Mouse (Mus musculus) layer of hippocampus, postnatal 10 days (tissue): Measurements from ENCODE around the gene Pcbp4. TPM values are rescaled to one million over a fixed set of nuclear protein-coding genes. Genes with fewer than 3 reads are reported as not detected.

ENCODE experiments used
- DNase-seq, 2 experiments: peaks; one replicate each; pipeline ENCODE4 v3.0.0; 2021; ENCODE audit warnings: low spot score in 2 of 2
- long read RNA-seq: library from polyadenylated mRNA; stranded (forward); transcript quantifications from one replicate; pipeline ENCODE4 v2.0.0, GENCODE M21; 2023
- total RNA-seq, 2 experiments: library from RNA; stranded (reverse); gene quantifications; 2 replicates each; pipeline ENCODE4 v1.2.3; 2021

Pcbp4 gene
- total RNA-seq = 100 to 1,000 TPM; 226 to 234 TPM
- long read RNA-seq, transcript Pcbp4-201 (13 exons, 2,035 nt) = major isoform, 125 of 194 reads
- long read RNA-seq, partial matches to known transcripts = 43 of 194 reads
- long read RNA-seq, other reads (novel, unspliced or antisense) = 26 of 194 reads

DNA sequence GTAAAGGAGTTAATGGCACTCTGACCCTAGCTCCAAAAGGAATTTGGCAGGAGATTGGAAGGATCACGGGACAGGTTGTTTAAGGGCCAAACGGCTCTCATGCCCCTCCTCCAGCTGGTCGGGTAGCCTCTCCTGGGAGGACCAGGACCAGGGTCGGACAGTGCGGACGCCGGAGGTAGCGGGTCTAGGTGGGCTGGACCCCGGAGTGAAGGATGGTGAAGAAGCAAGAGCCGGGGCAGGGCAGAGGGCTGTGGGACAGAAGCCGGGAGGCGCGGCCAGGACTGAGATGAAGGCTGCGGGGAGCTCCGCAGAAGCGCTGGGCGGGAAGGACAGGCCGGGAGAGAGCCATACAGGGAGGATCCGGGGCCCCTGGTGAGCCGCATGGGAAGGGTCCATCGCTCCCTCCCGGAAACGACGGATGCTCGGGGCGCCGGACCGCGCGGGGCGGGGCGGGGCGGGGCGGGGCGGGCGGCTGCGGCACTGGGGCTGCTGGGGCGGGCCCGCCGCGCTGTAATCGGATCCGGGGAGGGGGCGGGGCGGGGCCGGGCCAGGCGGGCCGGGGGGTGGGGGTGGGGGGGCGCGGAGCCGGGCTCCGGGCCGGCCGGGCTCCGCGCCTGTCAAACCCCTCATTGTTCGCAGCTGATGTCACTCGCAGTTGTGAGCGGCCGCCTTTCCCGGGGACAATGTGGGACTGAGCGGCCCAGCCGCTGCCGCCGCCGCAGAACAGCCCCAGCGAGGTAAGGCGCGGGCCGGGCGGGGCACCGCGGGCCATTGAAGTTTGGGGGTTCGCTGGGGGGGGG lies at the start of gene Pcbp4:
TSS of gene Pcbp4 (plus strand) at position 21 of the 800 bp plus-strand sequence.
- DNase-seq = peak; percentile 53 to 68

DNA sequence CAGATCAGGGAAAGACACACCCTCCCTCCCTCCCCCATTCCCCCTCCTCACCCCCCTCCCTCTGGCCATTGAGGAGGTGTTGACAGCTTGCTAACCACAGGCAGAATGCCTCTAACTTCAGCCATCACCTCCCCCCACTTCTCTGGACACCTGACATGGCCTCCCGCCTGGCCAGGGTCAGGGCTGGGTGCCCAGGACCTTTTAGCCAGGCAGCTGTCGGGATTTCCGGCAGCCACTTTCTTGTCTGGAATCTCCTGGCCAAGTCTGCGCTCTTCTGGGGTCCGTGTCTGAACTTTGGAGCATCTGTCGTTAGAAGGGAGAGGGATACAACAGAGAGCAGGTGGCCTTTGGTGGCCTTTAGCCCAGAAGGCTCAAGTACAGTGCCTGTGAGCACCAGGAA lies 47.8 kb upstream of the Pcbp4 start:
- DNase-seq = no peak

DNA sequence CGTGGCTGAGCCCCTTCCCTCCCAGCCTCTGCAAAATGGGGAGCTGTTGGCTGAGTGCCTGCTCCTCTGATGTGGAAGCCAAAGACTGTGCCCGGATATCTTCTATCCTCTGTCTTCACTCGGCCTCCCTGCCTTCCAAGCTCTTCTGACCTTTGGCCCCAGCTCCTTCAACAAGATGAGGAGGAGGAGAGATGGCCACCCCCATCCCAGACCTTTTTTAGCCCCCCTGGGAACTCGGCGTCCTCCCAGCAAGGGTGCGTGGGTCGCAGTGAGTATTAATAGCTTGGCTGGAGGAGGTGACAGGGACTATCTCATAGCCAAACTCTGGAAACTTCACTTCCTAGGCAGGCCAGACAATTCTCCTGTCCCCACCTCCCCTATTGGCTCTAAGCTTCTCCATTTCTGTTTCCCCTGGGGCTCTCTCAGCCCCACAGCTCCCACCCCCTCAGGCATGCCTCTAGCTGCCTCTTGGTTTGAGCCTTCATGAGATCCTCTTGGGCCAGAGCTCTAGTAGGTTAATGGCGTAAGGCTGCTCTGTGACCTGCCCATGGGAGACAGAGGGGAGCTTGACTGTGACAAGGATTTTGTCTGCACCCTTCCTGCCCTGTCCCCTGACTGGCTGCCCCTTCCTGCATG lies 46.5 kb upstream of the Pcbp4 start:
- DNase-seq = no peak

DNA sequence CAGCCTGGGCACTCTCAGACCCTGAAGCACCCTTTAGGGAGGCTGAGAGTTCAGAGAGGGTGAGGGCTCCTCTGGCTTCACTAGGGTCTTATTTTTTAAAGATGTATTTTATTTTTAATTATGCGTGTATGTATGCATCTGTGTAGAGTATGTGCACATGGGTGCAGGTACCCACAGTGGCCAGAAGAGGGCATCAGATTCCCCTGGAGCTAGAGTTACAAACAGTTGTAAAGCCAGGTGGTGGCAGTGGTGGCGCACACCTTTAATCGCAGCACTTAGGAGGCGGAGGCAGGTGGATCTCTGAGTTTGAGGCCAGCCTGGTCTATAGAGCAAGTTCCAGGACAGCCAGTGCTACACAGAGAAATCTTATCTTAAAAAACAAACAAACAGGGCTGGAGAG lies 44.0 kb upstream of the Pcbp4 start:
- DNase-seq = no peak

DNA sequence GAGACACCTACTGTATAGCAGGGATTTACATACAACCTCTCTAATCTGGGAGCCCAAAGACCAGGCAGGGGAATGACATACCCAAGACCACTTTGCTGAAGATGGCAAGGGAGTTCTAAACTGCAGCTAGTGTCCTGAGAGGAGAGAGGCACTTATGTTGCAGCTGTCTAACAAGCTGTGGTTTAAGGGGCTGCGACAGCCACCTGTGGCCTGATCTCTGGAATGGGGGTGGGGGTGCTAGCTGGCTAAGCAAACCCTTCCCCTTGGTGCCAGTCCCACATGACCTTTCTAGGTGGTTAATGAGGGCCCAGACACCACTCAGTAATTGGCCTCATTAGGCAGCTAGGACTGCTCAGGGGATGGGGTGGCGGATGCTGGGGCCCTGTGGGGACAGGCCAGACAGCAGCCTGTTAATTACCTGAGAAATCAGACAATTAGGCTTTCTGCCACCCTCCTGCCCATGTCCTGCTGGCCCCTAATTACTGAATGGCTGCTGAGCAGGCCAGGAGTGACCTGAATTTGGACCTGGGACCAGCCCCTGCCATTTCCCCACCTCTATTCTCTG lies 42.9 kb upstream of the Pcbp4 start:
- no peak for DNase-seq

DNA sequence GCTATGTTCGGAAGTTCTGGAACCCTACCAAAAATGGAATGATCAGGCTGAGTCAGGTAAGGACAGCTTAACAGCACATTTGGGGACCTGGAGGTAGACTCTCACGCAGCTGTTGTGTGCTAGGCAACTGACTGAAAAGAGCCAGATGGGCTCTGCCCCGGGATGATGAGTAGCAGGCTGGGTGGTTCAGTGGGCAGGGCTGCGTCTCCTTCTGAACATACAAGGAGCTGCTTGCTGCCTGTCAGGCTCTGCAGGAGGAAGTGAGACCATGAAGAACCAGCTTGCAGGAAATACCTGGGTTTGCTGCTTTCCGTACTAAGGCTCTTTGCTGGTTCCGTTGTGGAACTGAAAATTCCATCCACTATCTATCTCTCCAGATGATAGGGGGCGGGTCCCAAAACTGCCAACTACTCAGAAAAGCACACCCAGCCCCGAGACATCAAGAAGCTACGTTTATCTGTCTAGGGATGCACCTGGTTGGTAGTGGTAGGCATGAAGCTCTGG lies 41.9 kb upstream of the Pcbp4 start:
- DNase-seq = no peak

DNA sequence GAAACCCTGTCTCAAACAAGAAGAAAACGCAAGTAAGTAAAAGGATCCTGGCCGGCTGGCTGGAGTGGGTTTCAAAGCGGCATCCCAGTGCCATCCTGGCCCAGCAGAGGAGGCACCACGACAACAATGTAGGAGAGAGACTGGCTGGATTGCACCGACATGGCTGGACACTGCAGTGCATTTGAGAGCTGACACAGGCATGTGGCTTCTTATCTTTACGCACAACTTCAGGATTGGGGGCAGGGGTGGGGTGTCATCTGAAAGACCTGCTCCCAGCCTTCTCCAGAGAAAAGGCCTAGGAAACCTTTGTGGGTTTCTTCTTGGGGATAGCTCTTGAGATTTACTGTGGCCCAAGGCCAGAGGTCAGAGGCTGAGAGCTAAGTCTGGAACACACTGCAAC lies 41.4 kb upstream of the Pcbp4 start:
- no peak for DNase-seq

DNA sequence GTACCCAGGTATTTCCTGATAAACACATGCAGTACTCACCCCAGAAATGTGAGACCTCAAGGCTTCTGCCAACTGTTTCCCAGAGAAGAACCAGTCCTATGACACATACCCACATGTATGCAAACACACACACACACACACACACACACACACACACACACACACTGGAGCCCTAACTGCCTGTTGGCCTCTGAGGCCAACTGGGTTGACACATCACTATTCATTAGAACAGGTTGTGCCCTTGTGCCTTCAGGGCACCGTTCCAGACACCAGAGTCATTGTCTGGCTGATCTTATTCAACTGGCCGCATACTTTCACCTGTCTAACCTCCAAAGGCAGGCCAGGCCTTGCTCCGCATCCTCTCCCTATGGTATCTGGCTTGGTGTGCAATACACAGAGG lies 40.9 kb upstream of the Pcbp4 start:
- no peak for DNase-seq

DNA sequence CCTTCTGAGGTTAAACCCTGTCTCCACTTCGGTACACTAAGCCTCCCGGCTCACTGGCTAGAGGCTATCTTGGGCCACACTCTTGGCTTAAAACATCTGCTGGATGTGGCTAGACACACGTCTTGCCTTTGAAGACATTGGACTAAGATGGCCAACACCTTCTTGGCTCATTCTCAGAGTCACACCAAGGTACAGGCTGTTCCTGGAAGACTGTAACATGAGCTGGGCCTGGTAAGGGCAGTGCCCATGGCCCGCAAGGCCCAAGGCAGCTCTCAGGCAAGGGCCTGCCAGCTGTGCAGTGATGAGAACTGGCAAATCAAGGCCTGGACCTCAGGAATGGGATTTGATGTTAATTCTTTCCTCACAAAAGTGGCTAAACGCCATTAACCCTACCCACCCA lies 39.5 kb upstream of the Pcbp4 start:
- no peak for DNase-seq

DNA sequence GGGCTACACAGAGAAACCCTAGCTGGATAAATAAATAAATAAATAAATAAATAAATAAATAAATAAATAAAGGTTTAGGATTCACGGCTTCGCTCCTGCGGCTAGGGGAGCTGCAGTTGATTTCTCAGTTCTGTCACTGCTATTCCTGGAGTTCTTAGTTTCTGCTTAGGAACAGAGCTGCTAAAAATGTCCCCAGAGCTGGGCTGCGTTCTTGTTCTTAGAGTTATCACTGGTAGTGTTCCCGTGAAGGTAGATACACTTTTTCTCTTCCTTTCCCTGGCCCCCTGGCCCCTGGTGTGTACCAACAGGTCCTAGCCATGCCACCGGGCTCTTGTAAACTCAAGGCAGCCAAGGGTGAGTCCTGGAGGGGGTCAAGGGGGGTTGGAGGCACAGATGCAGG lies 36.3 kb upstream of the Pcbp4 start:
- DNase-seq = no peak

DNA sequence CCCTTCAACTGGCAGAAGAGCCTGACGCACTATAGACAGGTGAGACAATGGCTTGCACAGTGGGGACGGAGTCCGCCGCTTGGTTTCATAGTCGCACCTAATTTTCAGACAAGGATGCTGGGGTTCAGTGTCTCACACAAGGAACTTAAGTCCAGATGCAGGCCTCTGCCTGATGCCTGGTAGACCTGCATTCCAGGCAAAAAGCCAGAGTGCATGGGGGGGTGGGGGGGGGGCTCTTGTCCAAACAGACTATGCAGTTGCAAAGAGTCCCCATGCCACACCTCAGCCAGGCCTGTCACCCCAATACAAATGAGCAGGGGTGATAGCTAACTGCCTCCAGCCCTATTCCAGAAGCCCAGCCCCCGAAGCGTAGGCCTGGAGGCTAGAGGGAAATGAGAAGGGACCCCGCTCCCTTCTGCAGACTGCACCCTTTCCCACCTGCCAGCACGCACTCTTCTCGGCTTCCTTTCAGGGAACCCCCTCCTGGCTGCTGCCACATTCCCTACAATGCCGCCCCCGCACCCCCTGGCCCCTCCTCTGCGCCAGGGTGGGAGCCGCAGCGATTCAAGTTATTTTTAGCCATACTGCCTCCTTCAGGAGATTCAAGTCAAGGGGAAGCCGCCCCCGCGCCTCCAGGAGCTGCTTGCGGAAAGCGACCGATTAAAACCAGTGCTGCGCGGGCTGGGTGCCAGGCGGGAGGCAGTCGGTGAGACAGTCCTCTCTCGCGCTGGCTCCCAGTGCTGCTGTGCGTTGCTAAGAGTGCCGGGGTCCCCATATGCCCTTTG lies 35.1 kb upstream of the Pcbp4 start:
- DNase-seq = peak; percentile 83 to 89

DNA sequence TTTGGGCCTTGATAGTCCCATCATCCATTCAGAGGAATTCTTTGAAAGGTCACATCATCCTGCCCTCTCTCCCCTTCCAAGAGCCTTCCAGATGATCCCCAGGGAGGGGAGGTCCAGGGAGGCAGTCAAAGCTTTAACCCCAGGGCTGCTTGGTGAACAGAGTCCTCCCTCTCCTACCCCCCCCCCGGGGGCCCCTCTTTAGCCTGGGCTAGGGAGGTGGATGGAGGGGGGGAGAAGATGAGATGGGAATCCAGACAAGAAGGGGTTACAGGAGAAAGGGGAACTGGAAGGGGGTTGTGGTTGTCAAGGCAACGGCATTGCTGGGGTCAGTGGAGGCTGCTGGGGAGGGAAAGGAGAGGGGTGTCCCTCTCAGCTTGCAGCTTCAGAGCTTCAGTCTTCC lies 32.5 kb upstream of the Pcbp4 start:
- DNase-seq = no peak

DNA sequence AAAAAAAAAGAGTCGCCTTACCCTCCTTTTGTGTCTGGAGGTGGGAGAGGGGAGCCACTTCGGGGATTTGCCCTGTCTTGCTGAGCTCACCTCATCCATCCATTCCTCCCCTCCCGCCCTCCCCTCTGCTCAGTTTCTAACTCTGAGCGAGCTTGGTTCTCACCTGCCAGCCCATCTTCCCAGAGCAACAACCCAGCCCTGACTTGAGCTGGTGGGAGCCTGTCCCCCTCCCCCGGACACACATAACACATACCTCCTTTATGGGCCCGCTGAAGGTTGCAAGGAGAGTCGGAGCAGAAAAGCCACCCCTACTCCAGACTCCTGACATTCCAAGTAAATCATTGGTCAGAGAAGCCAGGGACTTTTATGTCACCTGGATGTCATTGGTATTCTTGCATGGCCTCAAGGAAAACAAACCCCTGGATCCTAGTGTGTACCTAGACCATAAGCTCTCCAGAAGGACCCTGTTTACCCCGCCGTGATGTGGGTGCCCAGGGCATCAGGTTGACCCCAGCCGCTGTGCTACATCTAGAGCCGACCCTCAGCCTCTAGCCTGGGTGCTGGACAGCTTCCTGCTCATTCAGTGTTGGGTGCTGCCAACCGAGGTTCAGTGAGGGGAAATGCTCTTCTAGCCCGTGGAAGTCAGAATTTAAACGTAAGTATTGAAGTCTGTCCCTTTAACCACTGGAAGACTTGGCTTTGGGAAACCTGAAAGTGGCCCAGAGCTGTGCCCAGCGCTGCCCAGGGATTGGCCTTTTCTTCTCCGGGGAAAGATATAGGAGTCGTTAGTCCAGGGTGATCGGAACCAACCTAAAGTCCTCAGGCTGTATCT lies 31.8 kb upstream of the Pcbp4 start:
- DNase-seq = no peak

DNA sequence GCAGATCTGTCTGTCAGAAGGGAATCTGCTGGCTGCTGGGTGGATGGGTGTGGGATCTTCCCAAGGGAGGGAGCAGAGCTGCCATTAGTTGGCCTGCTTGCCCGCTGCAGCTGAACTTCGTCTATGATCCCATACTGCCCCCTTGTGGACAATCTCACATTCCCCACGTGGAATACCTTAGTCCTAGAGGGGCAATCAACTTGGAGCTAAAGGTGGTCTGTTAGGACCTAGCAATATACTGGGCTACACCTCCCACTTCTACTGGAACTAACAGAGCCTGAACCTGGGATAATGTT lies 31.3 kb upstream of the Pcbp4 start:
- peak; percentile 90 to 91 for DNase-seq

DNA sequence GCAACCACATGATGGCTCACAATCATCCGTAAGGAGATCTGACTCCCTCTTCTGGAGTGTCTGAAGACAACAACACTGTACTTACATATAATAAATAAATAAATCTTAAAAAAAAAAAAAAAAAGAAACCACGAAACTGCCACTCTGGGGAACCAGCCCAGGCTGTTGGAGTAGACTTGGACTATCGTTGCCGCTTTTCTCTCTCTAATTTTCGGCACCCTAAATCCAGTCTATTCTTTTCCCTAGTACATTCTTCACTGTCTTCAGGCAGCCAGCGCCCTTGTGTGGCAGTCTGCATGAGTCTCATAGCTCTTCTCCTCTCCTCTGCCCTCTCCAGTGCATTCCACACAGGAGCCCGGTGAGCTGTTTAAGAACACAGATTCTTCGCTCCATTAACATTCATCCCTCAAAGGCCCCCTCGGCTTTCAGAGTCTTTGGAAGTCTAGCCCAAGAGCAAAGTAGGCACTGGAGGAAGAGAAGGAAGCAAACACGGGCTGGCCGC lies 24.3 kb upstream of the Pcbp4 start:
- no peak for DNase-seq

DNA sequence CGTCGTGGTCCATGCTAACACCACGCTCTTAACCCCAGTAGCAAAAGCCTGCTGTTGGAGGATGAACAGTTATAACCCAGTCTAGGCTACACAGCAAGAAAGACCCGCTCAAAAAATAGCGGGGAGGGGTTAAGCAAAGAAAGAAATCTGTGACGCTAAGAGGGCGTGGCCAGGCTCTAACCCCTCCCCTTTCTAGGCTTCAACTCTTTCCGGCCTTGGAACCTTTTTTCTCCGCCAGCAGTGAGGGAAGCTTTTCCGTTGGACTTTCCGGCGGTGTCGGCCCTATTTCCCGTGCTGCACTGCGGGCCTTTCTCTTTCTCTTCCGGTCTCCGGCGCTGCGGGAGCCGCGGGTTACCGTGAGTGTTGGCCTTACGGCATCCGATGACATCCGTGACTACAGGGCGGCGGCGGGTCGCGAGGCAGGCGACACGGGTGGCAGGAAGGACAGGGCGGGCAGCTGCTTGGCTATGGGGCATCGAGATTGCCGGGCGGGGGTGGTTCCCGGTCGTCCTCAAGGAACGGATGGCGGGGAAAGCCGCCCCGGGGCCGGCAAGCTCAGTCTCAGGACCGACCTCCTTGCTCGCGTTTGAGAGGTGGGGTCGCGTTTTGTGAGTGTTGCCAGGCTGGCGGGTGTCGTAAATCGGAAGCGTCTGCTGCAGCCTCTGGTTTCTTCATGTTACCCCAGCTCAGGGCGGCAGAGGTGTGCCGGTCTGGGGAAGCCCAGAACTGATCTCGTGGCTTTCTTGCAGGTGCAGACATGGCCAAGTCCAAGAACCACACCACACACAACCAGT lies 23.7 kb upstream of the Pcbp4 start, which contains the start of gene Rpl29:
TSS of gene Rpl29 (plus strand) at position 234 of the 794 bp plus-strand sequence.
- DNase-seq = peak; percentile 97

DNA sequence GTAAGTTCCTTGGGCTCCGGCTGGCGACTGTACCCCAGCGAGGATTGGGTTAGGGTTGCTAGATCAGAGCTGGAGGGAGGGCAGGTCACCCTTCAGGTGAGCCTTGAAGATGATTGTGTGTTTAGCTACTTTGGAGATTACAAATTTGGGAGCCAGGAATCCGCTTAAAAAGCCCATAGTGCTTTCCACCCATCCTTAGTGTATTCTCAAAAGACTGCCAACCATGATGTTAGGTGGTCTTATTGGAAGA lies 23.2 kb upstream of the Pcbp4 start:
- DNase-seq = no peak

DNA sequence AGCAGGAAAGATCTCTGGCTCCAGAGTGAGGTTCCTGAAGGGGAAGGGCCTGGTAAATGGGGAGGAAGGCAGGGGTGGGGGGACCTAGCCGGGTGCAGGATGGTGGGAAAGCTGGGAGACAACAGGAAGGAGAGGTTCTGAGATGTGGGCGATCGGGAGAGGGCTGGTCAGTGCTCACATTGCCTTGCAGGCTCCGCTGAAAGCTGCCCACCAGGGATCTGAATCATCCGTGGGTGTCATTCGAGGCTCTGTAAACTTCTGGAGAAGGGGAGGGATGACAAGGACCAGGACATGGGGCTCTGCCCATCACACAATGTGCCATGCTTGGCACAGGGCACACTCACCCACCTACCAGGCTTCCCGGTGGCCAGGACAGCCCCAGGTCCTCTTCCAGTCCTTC lies 19.7 kb upstream of the Pcbp4 start:
- DNase-seq = no peak

DNA sequence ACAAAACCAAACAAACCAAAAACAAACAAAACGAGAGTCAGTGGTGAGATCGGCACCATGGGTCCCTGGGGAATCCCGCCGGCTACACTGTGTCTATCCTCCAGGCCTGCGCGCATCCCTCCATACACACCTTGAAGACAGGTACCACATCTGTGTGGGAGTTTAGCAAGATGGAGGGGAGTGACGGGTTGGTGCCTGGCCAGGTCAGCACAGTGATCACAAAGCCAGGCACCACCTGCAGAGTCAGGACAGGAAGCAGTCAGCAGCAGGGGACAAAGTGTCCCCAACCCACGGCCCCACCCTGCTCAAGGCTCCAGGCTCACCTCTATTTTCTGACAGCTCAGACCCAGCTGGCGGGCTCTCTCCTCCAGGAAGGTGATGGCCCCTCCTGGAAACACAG lies 16.5 kb upstream of the Pcbp4 start:
- no peak for DNase-seq

DNA sequence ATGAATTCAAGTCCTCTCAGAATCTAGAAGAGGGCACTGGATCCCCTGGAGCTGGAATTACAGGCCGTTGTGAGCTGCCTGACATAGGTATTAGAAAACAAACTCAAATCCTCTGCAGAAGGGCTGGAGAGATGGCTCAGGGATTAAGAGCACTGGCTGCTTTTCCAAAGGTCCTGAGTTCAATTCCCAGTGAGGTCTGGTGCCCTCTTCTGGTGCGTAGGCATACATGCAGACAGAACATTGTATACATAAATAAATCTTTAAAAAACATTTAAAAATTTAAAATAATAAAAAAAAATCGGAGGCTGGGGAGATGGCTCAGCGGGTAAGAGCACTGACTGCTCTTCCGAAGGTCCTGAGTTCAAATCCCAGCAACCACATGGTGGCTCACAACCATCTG lies 10.4 kb upstream of the Pcbp4 start:
- DNase-seq = no peak
